Mouse (Mus musculus) hindbrain, embryonic 15.5 days (tissue): ENCODE data around the gene Gstp3. TPM values are rescaled to one million over a fixed set of nuclear protein-coding genes. Genes with fewer than 3 reads are reported as not detected.
"Not testable (repeated sequence)": the region's sequence is repeated elsewhere in the genome, so short reads cannot be mapped to it uniquely, and the experiment has no call there.

Experiments used
- ATAC-seq: fragments of 200-750 bp; cut with Nextera tagmentation; 2 replicates; pipeline ENCODE4 v1.8.0; 2017; ENCODE audit warnings: low read depth, moderate number of reproducible peaks, moderate TSS enrichment; ENCODE audit not compliant: low FRiP score
- H3K27ac ChIP-seq: fragments of 300-500 bp; sonication (generic); replicated peaks from 2 replicates; pipeline ENCODE4 v1.5.1; 2015; ENCODE audit warnings: mild to moderate bottlenecking, inconsistent platforms
- H3K27me3 ChIP-seq: fragments of 300-500 bp; sonication (generic); 2 replicates; pipeline ENCODE4 v1.6.1; 2015; ENCODE audit warnings: control low read depth, inconsistent platforms
- H3K36me3 ChIP-seq: fragments of 300-500 bp; sonication (generic); 2 replicates; pipeline ENCODE4 v1.6.1; 2015; ENCODE audit warnings: control low read depth, inconsistent platforms
- H3K4me1 ChIP-seq: fragments of 300-500 bp; sonication (generic); replicated peaks from 2 replicates; pipeline ENCODE4 v1.6.1; 2015; ENCODE audit warnings: control low read depth, inconsistent platforms
- H3K4me2 ChIP-seq: fragments of 300-500 bp; sonication (generic); 2 replicates; pipeline ENCODE4 v1.6.1; 2015; ENCODE audit warnings: moderate library complexity, mild to moderate bottlenecking, inconsistent platforms
- H3K4me3 ChIP-seq: fragments of 300-500 bp; sonication (generic); 2 replicates; pipeline ENCODE4 v1.5.1; 2015; ENCODE audit warnings: mild to moderate bottlenecking, inconsistent platforms
- H3K9ac ChIP-seq: fragments of 300-500 bp; sonication (generic); 2 replicates; pipeline ENCODE4 v1.6.1; 2015; ENCODE audit warnings: inconsistent platforms
- H3K9me3 ChIP-seq: fragments of 300-500 bp; sonication (generic); 2 replicates; pipeline ENCODE4 v1.6.1; 2016; ENCODE audit warnings: control low read depth, inconsistent platforms
- WGBS: fragments of 180-500 bp; shearing (Covaris S2); methylation state at CpG from one replicate; pipeline ENCODE4 v1.1.7; 2015; 5-methylcytosine and 5-hydroxymethylcytosine counted together
- polyA plus RNA-seq: library from polyadenylated mRNA; unstranded; fragments of >200 nt; fragmentation: Nextera tagmentation; extraction: Ambion mirVana; gene quantifications from 2 replicates; pipeline ENCODE4 v1.2.1, GENCODE M21; 2015

The Gstp3 gene
- polyA plus RNA-seq, 1 experiment from 2014 or later = not detected

DNA sequence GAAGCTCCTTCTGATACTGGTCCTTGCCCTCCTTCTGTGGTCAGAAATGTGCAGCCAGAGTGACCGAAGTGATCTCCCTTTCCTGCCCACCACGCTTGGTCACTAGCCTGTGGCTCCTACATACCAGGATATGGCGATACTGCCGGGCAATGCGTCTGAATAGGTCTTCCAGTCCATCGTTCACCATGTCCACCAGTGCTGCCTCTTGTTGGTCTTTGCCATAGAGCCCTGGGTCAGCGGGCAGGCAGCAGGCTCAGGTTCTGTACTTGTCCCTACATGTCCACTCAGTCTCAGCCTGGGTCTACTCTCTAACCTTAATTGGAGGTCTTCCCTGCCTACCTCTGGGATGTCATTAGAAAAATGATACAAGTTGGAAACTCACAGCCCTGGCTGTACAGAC lies 1.4 kb downstream of the Gstp3 start:
- WGBS = 95% methylated on average over 7 of the region's 7 CpGs
- H3K9me3 ChIP-seq = no peaks in the 10 kb centered on the region
- H3K27ac ChIP-seq = no peak overlapping the region
- H3K36me3 ChIP-seq = no peaks in the 10 kb centered on the region
- H3K4me1 ChIP-seq = no peaks in the 10 kb centered on the region
- ATAC-seq = no peak
- no peaks in the 10 kb centered on the region for H3K27me3 ChIP-seq
- no peak overlapping the region for H3K4me2 ChIP-seq
- H3K9ac ChIP-seq = no peak overlapping the region
- H3K4me3 ChIP-seq = no peak overlapping the region

DNA sequence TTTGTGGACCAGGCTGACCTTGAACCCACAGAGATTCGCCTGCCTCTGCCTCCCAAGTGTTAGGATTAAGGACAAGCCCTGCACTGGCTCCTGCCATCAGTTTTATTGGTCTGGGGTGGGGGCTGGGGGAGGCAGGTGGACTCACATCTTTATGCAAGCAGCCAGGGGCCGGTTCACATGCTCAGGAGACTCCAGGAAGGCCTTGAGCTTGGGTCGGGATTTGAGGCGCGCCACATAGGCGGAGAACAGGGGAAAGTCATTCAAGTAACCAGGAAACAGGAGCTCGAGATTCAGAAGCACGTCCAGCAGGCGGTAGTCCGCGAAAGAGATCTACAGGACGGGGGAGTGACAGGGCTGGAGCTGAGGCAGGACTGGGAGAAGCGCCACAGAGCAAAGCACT lies 2.0 kb downstream of the Gstp3 start:
- 84% methylated on average over 13 of the region's 13 CpGs for whole genome bisulfite sequencing
- no peak overlapping the region for H3K27ac ChIP-seq

DNA sequence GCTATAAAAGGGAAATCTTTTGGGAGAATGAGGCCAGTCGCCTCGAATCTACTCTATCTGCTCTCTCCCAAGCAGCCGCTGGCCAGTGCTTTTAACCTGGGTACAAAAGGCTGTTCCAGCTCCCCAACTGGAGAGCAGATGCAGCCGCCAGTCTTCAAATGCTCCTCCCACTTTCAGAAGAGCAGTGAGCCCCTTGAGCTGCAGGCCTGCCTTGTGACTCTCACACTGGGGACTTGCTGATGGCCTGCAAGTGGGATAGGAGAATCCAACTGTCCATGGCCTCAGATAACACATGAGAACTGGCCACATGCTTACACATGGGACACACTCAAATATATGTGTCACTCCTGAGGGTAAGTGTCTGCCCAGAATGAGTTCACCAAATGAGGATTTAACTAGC lies 2.6 kb downstream of the Gstp3 start:
- Histone ChIP-seq H3K9ac (no peak overlapping the region), H3K4me2 (no peak overlapping the region), H3K27ac (no peak overlapping the region), H3K27me3 (no peaks in the 10 kb centered on the region), H3K4me3 (no peak overlapping the region), H3K36me3 (no peaks in the 10 kb centered on the region), H3K4me1 (no peaks in the 10 kb centered on the region), H3K9me3 (no peaks in the 10 kb centered on the region)
- WGBS = 30% methylated on average over 4 of the region's 4 CpGs
- ATAC-seq = no peak

More for the DNA sequence above, 2.0 kb downstream of the Gstp3 start:
- H3K4me2 ChIP-seq = no peak overlapping the region
- no peaks in the 10 kb centered on the region for H3K27me3 ChIP-seq
- H3K36me3 ChIP-seq = no peaks in the 10 kb centered on the region
- no peak overlapping the region for H3K9ac ChIP-seq
- no peak overlapping the region for H3K4me3 ChIP-seq
- no peak for ATAC-seq
- H3K4me1 ChIP-seq = no peaks in the 10 kb centered on the region
- no peaks in the 10 kb centered on the region for H3K9me3 ChIP-seq

DNA sequence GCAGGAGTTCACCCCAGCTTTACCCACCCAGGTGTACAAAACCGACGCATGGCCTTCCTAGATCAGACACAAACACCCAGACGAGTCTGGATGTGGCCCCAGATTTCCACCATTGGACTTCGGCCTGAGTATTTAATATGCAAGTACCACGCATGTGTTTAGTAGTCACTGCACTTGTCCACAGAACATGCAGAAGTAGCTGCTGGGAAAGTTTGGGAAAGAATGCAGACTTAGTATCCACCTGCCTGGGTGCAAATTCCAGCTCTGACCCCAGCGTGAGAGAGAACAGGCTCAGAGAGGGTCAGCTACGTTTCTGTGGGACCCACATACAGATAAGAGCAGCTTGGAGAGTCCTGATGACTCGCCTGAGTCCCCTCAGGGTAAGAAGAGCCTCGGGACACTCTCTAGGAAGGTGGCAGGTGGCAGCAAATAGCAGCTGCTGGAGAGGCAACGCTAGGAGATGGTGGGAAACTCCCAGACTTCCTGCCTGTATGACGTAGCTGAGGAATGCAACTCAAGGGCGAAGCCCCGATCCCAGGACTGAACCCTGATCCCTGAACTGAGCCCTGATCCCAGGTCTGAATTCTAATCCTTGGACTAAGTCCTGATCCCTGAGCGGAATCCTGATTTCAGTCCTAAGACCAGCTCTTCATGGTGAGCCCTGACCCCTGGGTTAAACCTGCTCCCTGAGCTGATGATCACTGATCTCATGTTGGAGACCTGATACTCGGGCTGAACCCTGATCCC lies 3.2 kb downstream of the Gstp3 start:
- Histone ChIP-seq H3K27ac (no peak overlapping the region), H3K27me3 (no peaks in the 10 kb centered on the region), H3K4me1 (no peaks in the 10 kb centered on the region), H3K9me3 (no peaks in the 10 kb centered on the region), H3K4me3 (no peak overlapping the region), H3K36me3 (no peaks in the 10 kb centered on the region), H3K9ac (no peak overlapping the region), H3K4me2 (no peak overlapping the region)
- WGBS = 66% methylated on average over 15 of the region's 15 CpGs
- no peak for ATAC-seq

DNA sequence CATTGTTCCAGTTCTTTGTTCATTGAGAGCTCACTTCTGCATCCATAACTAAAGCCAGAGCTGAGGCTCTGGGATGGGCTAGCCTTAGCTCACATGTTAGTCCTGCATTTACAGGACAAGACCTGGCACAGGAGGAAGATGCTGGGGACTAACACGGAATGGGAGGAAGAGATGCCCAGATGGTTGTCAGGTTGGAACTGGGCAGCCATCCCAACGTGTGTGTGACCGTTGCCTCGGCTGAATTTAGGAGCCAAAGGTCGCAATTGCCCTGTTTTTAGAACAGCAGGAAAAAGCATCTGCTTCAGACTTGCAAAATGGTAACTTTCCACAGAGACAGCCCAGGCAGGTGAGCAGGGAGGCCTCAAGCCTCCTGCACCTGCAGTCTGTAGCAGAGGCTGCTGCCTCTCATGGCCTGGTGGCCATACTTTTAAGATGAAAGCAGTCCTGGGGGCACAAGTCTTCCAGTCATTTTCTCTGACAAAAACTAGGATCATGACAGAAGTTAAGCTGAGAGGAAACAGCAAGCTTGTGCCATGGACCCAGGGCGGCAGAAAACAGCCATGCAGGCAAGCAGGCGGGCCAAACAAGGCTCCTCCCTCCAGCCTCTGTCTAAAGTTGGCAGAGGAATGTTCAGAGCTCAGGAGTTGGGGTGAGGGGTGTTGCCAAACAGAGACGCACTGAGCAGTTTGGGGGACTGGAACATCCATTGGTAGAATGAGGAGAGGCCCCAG lies 4.0 kb downstream of the Gstp3 start:
- Histone ChIP-seq H3K27ac (no peak overlapping the region), H3K4me2 (no peak overlapping the region), H3K9ac (no peak overlapping the region), H3K4me1 (no peaks in the 10 kb centered on the region), H3K4me3 (no peak overlapping the region), H3K36me3 (no peaks in the 10 kb centered on the region), H3K9me3 (no peaks in the 10 kb centered on the region), H3K27me3 (no peaks in the 10 kb centered on the region)
- 72% methylated on average over 8 of the region's 8 CpGs for WGBS
- no peak for ATAC-seq

DNA sequence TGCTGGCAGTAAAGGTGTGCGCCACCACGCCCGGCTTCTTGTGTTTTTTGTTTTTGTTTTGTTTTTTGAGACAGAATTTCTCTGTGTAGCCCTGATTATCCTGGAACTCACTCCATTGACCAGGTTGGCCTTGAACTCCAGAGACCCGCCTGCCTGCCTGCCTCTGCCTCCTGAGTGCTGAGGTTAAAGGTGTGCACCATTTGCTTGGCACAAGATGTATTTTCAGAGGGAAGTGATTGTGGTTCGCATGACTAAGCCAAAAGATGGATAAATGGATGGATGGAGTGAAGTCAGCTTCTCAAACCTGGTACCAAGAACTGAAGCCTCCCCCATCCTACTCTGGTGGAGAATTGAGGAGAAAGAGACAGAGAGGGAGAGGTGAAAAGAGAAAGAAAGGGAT lies 4.8 kb downstream of the Gstp3 start:
- H3K9ac ChIP-seq = no peak overlapping the region
- WGBS = 89% methylated on average over 5 of the region's 5 CpGs
- no peak for ATAC-seq
- H3K36me3 ChIP-seq = no peaks in the 10 kb centered on the region
- no peaks in the 10 kb centered on the region for H3K9me3 ChIP-seq
- H3K4me2 ChIP-seq = no peak overlapping the region
- no peaks in the 10 kb centered on the region for H3K4me1 ChIP-seq
- no peak overlapping the region for H3K4me3 ChIP-seq
- no peaks in the 10 kb centered on the region for H3K27me3 ChIP-seq
- no peak overlapping the region for H3K27ac ChIP-seq

DNA sequence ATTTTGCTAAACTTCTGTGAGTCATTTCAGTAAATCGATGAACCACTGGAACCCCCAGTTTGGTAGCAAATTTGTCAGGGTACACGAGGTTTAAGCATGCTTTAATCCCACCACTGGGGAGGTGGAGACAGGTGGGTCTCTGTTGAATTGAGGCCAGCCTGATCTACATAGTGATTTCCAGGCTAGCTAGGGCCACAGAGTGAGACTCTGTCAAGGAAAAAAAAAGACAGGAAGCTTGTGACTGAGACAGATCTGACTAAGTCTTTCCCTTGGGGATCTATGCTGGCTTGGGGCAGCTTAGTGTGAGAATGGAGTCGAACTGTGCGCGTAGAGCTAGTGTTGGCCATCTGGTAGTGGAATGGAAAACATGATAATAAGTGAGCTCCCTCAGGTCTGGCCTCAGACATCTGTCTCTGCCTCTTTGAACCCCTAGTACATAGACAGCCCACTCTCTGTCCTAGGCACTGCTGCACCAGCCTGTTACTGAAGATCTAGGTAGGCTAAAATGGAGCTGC lies 6.8 kb downstream of the Gstp3 start:
- Histone ChIP-seq H3K27me3 (no peaks in the 10 kb centered on the region), H3K4me1 (no peaks in the 10 kb centered on the region), H3K9ac (no peak overlapping the region), H3K4me3 (no peak overlapping the region), H3K27ac (no peak overlapping the region), H3K36me3 (no peaks in the 10 kb centered on the region), H3K4me2 (no peak overlapping the region), H3K9me3 (no peaks in the 10 kb centered on the region)
- no peak for ATAC-seq
- 68% methylated on average over 5 of the region's 5 CpGs for WGBS

DNA sequence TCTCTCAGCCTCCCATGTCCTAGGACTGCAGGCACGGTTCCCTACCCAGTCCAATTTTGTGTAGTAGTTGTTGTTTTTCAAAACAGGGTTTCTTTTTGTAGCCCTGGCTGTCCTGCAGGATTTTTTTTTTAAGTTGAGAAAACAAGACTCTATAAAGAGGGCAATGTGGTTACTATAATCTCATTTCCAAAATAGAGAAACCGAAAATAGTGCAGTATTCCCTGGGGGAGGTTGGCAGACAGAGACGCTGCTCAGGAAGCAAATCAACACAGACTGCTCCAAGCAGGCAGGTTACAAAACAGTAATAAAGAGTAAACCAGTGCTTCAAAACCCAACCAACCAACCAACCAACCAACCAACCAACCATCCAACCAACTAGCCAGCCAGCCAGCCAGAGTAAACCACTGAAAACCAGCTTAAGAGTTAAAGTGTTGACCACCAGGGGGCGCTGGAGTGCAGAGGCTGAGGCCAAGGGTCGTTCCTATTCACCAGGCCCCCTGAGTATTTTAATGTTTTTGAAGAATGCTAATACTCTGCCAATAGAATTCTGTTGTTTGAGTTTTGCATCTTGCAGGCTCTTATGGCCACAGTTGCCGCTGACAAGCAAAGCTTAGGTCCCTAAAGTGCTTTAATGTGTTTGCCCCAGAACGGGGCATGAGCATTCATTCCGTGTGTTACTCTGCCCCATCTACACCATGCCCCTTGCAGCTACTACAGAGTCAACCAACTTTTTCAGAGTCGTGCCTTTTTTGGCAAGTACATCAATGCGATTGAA lies 7.4 kb downstream of the Gstp3 start:
- Histone ChIP-seq H3K4me1 (no peaks in the 10 kb centered on the region), H3K9ac (no peak overlapping the region), H3K4me2 (no peak overlapping the region), H3K27me3 (no peaks in the 10 kb centered on the region), H3K9me3 (no peaks in the 10 kb centered on the region), H3K27ac (no peak overlapping the region), H3K36me3 (no peaks in the 10 kb centered on the region), H3K4me3 (no peak overlapping the region)
- WGBS = 56% methylated on average over 10 of the region's 10 CpGs
- no peak for ATAC-seq

DNA sequence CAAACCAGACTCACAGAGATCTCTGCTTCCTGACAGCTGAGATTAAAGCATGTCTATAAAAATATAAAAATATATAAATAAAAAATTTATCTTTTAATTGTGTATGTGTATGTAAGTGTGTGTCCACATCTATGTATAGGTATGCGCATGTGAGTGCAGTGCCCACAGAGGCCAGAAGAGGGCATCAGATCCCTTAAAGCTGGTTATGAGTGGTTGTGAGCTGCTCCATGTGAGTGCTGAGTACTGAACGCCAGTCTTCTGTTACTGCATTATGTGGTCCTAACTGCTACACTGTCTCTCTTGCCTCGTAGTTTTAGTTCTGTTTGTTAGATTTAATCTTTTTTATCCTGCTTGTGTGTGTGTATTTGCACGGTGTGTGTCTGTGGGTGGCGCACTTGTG lies 8.4 kb downstream of the Gstp3 start:
- H3K27ac ChIP-seq = no peak overlapping the region
- no peak for ATAC-seq
- no peaks in the 10 kb centered on the region for H3K36me3 ChIP-seq
- H3K9me3 ChIP-seq = no peaks in the 10 kb centered on the region
- H3K4me1 ChIP-seq = no peaks in the 10 kb centered on the region
- H3K27me3 ChIP-seq = no peaks in the 10 kb centered on the region
- WGBS = 94% methylated on average over 5 of the region's 5 CpGs
- no peak overlapping the region for H3K4me2 ChIP-seq
- no peak overlapping the region for H3K9ac ChIP-seq
- H3K4me3 ChIP-seq = no peak overlapping the region

DNA sequence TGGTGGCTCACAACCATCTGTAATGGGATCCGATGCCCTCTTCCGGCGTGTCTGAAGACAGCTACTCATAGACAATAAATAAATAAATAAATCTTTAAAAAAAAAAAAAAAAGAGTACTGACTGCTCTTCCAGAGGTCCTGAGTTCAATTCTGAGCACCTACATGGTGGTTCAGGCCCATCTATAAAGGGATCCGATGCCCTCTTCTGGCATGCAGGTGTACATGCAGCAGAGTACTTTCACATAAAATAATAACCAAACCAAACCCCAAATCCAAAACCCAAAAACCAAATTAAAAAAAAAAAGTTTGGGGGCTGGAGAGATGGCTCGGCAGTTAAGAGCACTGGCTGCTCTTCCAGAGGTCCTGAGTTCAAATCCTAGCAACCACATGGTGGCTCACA lies 10.3 kb downstream of the Gstp3 start:
- H3K9me3 ChIP-seq, H3K27ac ChIP-seq, ATAC-seq, H3K36me3 ChIP-seq, H3K4me3 ChIP-seq, H3K9ac ChIP-seq, H3K27me3 ChIP-seq, H3K4me1 ChIP-seq, H3K4me2 ChIP-seq: not testable (repeated sequence)
- WGBS = 85% methylated on average over 5 of the region's 5 CpGs

DNA sequence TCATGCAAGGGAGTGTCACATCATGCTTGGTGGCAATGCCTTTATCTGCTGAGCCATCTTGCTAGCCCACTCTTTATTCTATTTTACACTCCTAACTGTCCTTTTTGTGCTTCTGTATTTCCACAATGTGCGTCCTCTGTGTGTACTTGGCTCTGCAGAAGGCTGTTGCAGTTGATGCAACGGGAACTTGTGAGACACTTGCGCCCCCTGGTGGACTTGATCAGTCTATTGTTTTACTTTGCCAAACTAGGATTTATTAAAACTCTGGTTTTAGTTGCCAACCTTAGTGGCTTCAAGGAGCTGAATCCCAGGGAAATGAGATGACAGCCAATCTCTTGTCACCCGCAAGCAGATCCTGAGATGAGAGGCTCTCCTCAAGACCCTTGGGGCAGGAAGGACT lies 11.5 kb downstream of the Gstp3 start:
- ATAC-seq = no peak
- no peaks in the 10 kb centered on the region for H3K9me3 ChIP-seq
- no peak overlapping the region for H3K4me3 ChIP-seq
- H3K36me3 ChIP-seq = no peaks in the 10 kb centered on the region
- no peak overlapping the region for H3K27ac ChIP-seq
- H3K4me2 ChIP-seq = no peak overlapping the region
- H3K27me3 ChIP-seq = no peaks in the 10 kb centered on the region
- H3K9ac ChIP-seq = no peak overlapping the region
- 20% methylated on average over 4 of the region's 4 CpGs for WGBS
- no peaks in the 10 kb centered on the region for H3K4me1 ChIP-seq

DNA sequence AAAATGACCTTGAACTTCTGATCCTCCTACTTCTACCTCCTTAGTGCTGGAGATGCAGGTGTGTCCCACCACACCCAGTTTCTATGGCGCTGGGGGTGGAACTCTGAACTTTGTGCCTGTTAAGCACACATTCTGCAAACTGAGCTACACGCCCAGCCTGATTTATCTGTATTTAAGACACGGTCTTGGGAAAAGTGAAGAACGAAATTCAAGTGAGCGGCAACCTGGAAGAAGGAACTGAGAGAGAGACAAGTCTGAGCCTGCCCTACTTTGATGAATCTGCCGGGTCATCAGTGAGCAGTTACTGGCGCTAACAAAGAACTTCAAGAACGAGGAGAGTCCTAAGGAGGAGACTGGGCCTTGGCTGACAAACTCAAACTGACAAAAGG lies 12.5 kb downstream of the Gstp3 start:
- Histone ChIP-seq H3K27me3 (no peaks in the 10 kb centered on the region), H3K27ac (no peak overlapping the region), H3K9me3 (no peaks in the 10 kb centered on the region), H3K4me2 (no peak overlapping the region), H3K4me3 (no peak overlapping the region), H3K36me3 (no peaks in the 10 kb centered on the region), H3K4me1 (no peaks in the 10 kb centered on the region), H3K9ac (no peak overlapping the region)
- ATAC-seq = no peak
- WGBS = 90% methylated on average over 8 of the region's 8 CpGs
